In genomic region chr5:121925291-121925690, GRCm38 (mm10) we compare ENCODE assay signal across 12 mouse cellular contexts.
DNase-seq lines count a peak whose midpoint lies in the region; ATAC-seq and TF ChIP-seq lines count a peak whose summit lies in the region.
"Had no signal": no experiment of that assay in that cellular context is flagged by ENCODE, and none has a peak within 500 bp of the region (broad histone marks: within the 10 kb centered on the region; RNA-seq: fewer than 3 reads in every experiment).

No protein-coding gene starts in this region.

- H3K27ac ChIP-seq in lung, embryonic 14.5 days (ENCODE audit: low read depth) = no peak overlapping the region
- peak overlapping the region; percentile 83 for H3K27ac ChIP-seq in forebrain, embryonic 15.5 days (replicated peaks)
- H3K27ac ChIP-seq in midbrain, embryonic 12.5 days (replicated peaks) = no peak overlapping the region
- H3K27ac ChIP-seq in kidney, embryonic 16.5 days (ENCODE audit: low read length) = no peak overlapping the region

- DNase-seq in lung, embryonic 14.5 days = peak; percentile 66
- DNase-seq in lung, postnatal 36 days = no peak
- peak; percentile 69 for DNase-seq in right cerebral cortex, postnatal 25 days
- DNase-seq in spleen, postnatal 10 days (ENCODE audit: low spot score in 2 of 2) = no peak
- DNase-seq in kidney, postnatal 25 days = no peak
- DNase-seq: cerebellum, postnatal 36 days; layer of hippocampus, adult 9-11 months had no signal

- no peak overlapping the region for H3K9ac ChIP-seq in lung, embryonic 14.5 days
- peak overlapping the region; percentile 39 for H3K9ac ChIP-seq in forebrain, embryonic 15.5 days (replicated peaks)
- H3K9ac ChIP-seq in midbrain, embryonic 12.5 days (replicated peaks) = peak overlapping the region; percentile 41
- no peak overlapping the region for H3K9ac ChIP-seq in kidney, embryonic 16.5 days (replicated peaks; ENCODE audit: low read length)

- TF ChIP-seq CTCF in lung, embryonic 14.5 days (IDR thresholded peaks at IDR 0.05; ENCODE audit: low read depth) = no peak

- no peaks in the 10 kb centered on the region for H3K36me3 ChIP-seq in lung, embryonic 14.5 days (ENCODE audit: insufficient read depth)
- no peaks in the 10 kb centered on the region for H3K36me3 ChIP-seq in forebrain, embryonic 15.5 days
- no peaks in the 10 kb centered on the region for H3K36me3 ChIP-seq in midbrain, embryonic 12.5 days
- no peaks in the 10 kb centered on the region for H3K36me3 ChIP-seq in kidney, embryonic 16.5 days (ENCODE audit: insufficient read depth, low read length)

- H3K4me3 ChIP-seq in lung, embryonic 14.5 days (ENCODE audit: low read depth, low read length) = no peak overlapping the region
- H3K4me3 ChIP-seq in forebrain, embryonic 15.5 days = peak overlapping the region; percentile 19
- H3K4me3 ChIP-seq in midbrain, embryonic 12.5 days = peak overlapping the region; percentile 26
- H3K4me3 ChIP-seq in kidney, embryonic 16.5 days (ENCODE audit: low read length) = no peak overlapping the region

- H3K9me3 ChIP-seq in lung, embryonic 14.5 days (ENCODE audit: low read depth, low read length) = no peaks in the 10 kb centered on the region
- no peaks in the 10 kb centered on the region for H3K9me3 ChIP-seq in forebrain, embryonic 15.5 days
- no peaks in the 10 kb centered on the region for H3K9me3 ChIP-seq in midbrain, embryonic 12.5 days
- H3K9me3 ChIP-seq in kidney, embryonic 16.5 days (ENCODE audit: low read length) = no peaks in the 10 kb centered on the region

- 25% methylated on average over 23 of the region's 23 CpGs for WGBS in lung, embryonic 14.5 days
- WGBS in forebrain, embryonic 15.5 days = 9% methylated on average over 23 of the region's 23 CpGs
- whole genome bisulfite sequencing in midbrain, embryonic 12.5 days = 15% methylated on average over 23 of the region's 23 CpGs
- WGBS in kidney, embryonic 16.5 days = 30% methylated on average over 23 of the region's 23 CpGs

- peaks cover 29% of the 10 kb centered on the region; the same call in 1 of the 2 replicates for H3K27me3 ChIP-seq in lung, embryonic 14.5 days (ENCODE audit: insufficient read depth, low read length)
- H3K27me3 ChIP-seq in forebrain, embryonic 15.5 days = no peaks in the 10 kb centered on the region
- peaks cover 35% of the 10 kb centered on the region for H3K27me3 ChIP-seq in midbrain, embryonic 12.5 days
- peaks cover 16% of the 10 kb centered on the region for H3K27me3 ChIP-seq in kidney, embryonic 16.5 days (ENCODE audit: insufficient read depth, low read length)

- ATAC-seq in lung, embryonic 14.5 days (ENCODE audit: insufficient read depth) = no peak
- no peak for ATAC-seq in forebrain, embryonic 15.5 days (replicated peaks)
- ATAC-seq in midbrain, embryonic 12.5 days (ENCODE audit: low FRiP score, low read depth) = no peak
- no peak for ATAC-seq in kidney, embryonic 16.5 days (ENCODE audit: low FRiP score, low TSS enrichment)
- ATAC-seq: CD4-positive, CD25-positive, alpha-beta regulatory T cell, adult 4 months; intestine, postnatal 0 days had no signal

- peaks cover 7% of the 10 kb centered on the region; the same call in 1 of the 2 replicates for H3K4me1 ChIP-seq in lung, embryonic 14.5 days (ENCODE audit: insufficient read depth)
- H3K4me1 ChIP-seq in forebrain, embryonic 15.5 days = peaks cover 61% of the 10 kb centered on the region
- peaks cover 53% of the 10 kb centered on the region for H3K4me1 ChIP-seq in midbrain, embryonic 12.5 days
- no peaks in the 10 kb centered on the region; the same call in 1 of the 2 replicates for H3K4me1 ChIP-seq in kidney, embryonic 16.5 days (ENCODE audit: insufficient read depth, low read length)

- H3K4me2 ChIP-seq in lung, embryonic 14.5 days = peak overlapping the region; percentile 15; the same call in 1 of the 2 replicates
- H3K4me2 ChIP-seq in forebrain, embryonic 15.5 days (replicated peaks) = peak overlapping the region; percentile 52
- H3K4me2 ChIP-seq in midbrain, embryonic 12.5 days (replicated peaks) = peak overlapping the region; percentile 54
- H3K4me2 ChIP-seq in kidney, embryonic 16.5 days (replicated peaks; ENCODE audit: low read depth, low read length) = no peak overlapping the region

Comparison
In these comparisons a context has a peak if more than half of its experiments do, and no peak if none do; other contexts are left out.
1. DNase-seq: peak in lung, embryonic 14.5 days (single experiment) and right cerebral cortex, postnatal 25 days (single experiment); none in lung, postnatal 36 days (single experiment), spleen, postnatal 10 days (0 of 2) and kidney, postnatal 25 days (0 of 2).
2. H3K4me3 ChIP-seq: peak in forebrain, embryonic 15.5 days (single experiment) and midbrain, embryonic 12.5 days (single experiment); none in lung, embryonic 14.5 days (single experiment) and kidney, embryonic 16.5 days (single experiment).
3. H3K9ac ChIP-seq: peak in forebrain, embryonic 15.5 days (single experiment) and midbrain, embryonic 12.5 days (single experiment); none in lung, embryonic 14.5 days (single experiment) and kidney, embryonic 16.5 days (single experiment).